Mouse (Mus musculus) liver, embryonic 14.5 days (tissue): ENCODE data around the gene Osbp2. TPM values are rescaled to one million over a fixed set of nuclear protein-coding genes. Genes with fewer than 3 reads are reported as not detected.

Experiments
- ATAC-seq: fragments of 200-750 bp; cut with Nextera tagmentation; 2 replicates; pipeline ENCODE4 v1.8.0; 2017; ENCODE audit warnings: moderate number of reproducible peaks, mild to moderate bottlenecking, moderate library complexity; ENCODE audit not compliant: insufficient read depth
- DNase-seq, 3 experiments: peaks; one replicate each; pipeline ENCODE4 v3.0.0-alpha.2; 2012 to 2013; ENCODE audit warnings: low read depth in 3 of 3, low spot score in 3 of 3
- H3K27ac ChIP-seq: fragments of 300-500 bp; sonication (generic); 2 replicates; pipeline ENCODE4 v1.5.1; 2014; ENCODE audit warnings: moderate library complexity, mild to moderate bottlenecking, control low read depth, inconsistent platforms
- H3K27me3 ChIP-seq: fragments of 300-500 bp; sonication (generic); 2 replicates; pipeline ENCODE4 v1.6.1; 2014; ENCODE audit warnings: mild to moderate bottlenecking, low read length, moderate library complexity; ENCODE audit not compliant: control insufficient read depth, insufficient read depth
- H3K36me3 ChIP-seq: fragments of 300-500 bp; sonication (generic); replicated peaks from 2 replicates; pipeline ENCODE4 v1.6.1; 2014; ENCODE audit warnings: low read depth; ENCODE audit not compliant: control insufficient read depth, insufficient read depth
- H3K4me1 ChIP-seq, 2 experiments: fragments of 200-500 bp in 1 of 2; fragments of 300-500 bp in 1 of 2; sonication (generic) in 1 of 2; replicated peaks; 2 replicates each; pipeline ENCODE4 v1.6.1; 2012 to 2014; ENCODE audit warnings: antibody characterized with exemption in 1 of 2, inconsistent platforms in 1 of 2, low read length in 1 of 2; ENCODE audit not compliant: control insufficient read depth in 2 of 2, insufficient read depth in 2 of 2
- H3K4me2 ChIP-seq: fragments of 300-500 bp; sonication (generic); 2 replicates; pipeline ENCODE4 v1.6.1; 2014; ENCODE audit warnings: low read depth, mild to moderate bottlenecking, control low read depth, moderate library complexity
- H3K4me3 ChIP-seq, 2 experiments: fragments of 200-500 bp in 1 of 2; fragments of 300-500 bp in 1 of 2; sonication (generic) in 1 of 2; 2 replicates each; pipeline ENCODE4 v1.5.1; 2012 to 2014; ENCODE audit warnings: low read depth in 2 of 2, low read length in 2 of 2, mild to moderate bottlenecking in 2 of 2, control low read depth in 1 of 2, inconsistent platforms in 1 of 2, moderate library complexity in 1 of 2; ENCODE audit not compliant: insufficient read depth in 1 of 2
- H3K9ac ChIP-seq: fragments of 300-500 bp; sonication (generic); replicated peaks from 2 replicates; pipeline ENCODE4 v1.6.1; 2014; ENCODE audit warnings: mild to moderate bottlenecking, control low read depth, moderate library complexity
- H3K9me3 ChIP-seq: fragments of 300-500 bp; sonication (generic); 2 replicates; pipeline ENCODE4 v1.6.1; 2016; ENCODE audit warnings: low read length, mixed read lengths; ENCODE audit not compliant: control insufficient read depth
- CTCF ChIP-seq: IDR thresholded peaks from 2 replicates; pipeline ENCODE4 v1.5.1; 2016; ENCODE audit warnings: antibody characterized with exemption, low read depth, control low read depth
- EP300 ChIP-seq: IDR thresholded peaks from 2 replicates; pipeline ENCODE4 v1.6.1; 2016; ENCODE audit warnings: antibody characterized with exemption, low read depth
- WGBS: fragments of 180-500 bp; shearing (Covaris S2); extraction: QIAGEN DNeasy Blood & Tissue Kit; methylation state at CpG from one replicate; pipeline ENCODE4 v1.1.7; 2014; ENCODE audit not compliant: insufficient replicate concordance; 5-methylcytosine and 5-hydroxymethylcytosine counted together
- polyA plus RNA-seq, 2 experiments: library from polyadenylated mRNA; depleted of rRNA in 1 of 2; stranded (reverse) in 1 of 2; unstranded in 1 of 2; fragments of >200 nt; fragmentation: Nextera tagmentation in 1 of 2; extraction: Ambion mirVana in 1 of 2; gene quantifications; 2 replicates each; pipeline versions ENCODE4 v1.2.1 to v1.2.3; 2012 to 2014

Osbp2 gene
- polyA plus RNA-seq, 2 experiments: 0.03 to 0.18 TPM

- WGBS: 55% methylated on average over 6 of the region's 6 CpGs
- Histone ChIP-seq H3K9ac (no peak overlapping the region), H3K27me3 (no peaks in the 10 kb centered on the region), H3K36me3 (no peaks in the 10 kb centered on the region), H3K9me3 (no peaks in the 10 kb centered on the region), H3K4me2 (no peak overlapping the region), H3K4me1 (peaks cover 0 to 4% of the 10 kb centered on the region in 2 experiments; a peak in 2 of 4 replicates), H3K27ac (no peak overlapping the region), H3K4me3 (no peak overlapping the region)
- TF ChIP-seq EP300 (no peak), CTCF (no peak)
- no peak for ATAC-seq
- no peak for DNase-seq
These were observed 30.3 kb upstream of the Osbp2 start for GRCm38 (mm10) chr11:3893970-3894369.

- no peaks in the 10 kb centered on the region for H3K9me3 ChIP-seq
- ATAC-seq (peak; percentile 87), DNase-seq (peak; percentile 48 to 56 (median 48))
- H3K36me3 ChIP-seq: no peaks in the 10 kb centered on the region
- H3K27me3 ChIP-seq: no peaks in the 10 kb centered on the region; the same call in 1 of the 2 replicates
- WGBS: 29% methylated on average over 5 of the region's 5 CpGs
- TF ChIP-seq EP300 (peak; percentile 62), CTCF (no peak)
- no peak overlapping the region for H3K9ac ChIP-seq
- no peak overlapping the region for H3K27ac ChIP-seq
- no peak overlapping the region for H3K4me3 ChIP-seq
- H3K4me1 ChIP-seq: peaks cover 5 to 18% of the 10 kb centered on the region in 2 experiments
- peak overlapping the region; percentile 1; the same call in 1 of the 2 replicates for H3K4me2 ChIP-seq
These were observed 23.6 kb upstream of the Osbp2 start for GRCm38 (mm10) chr11:3887331-3887730.

- peaks cover 5 to 18% of the 10 kb centered on the region in 2 experiments for H3K4me1 ChIP-seq
- no peaks in the 10 kb centered on the region for H3K36me3 ChIP-seq
- DNase-seq (no peak), ATAC-seq (no peak)
- 53% methylated on average over 3 of the region's 3 CpGs for WGBS
- H3K4me3 ChIP-seq: no peak overlapping the region
- no peaks in the 10 kb centered on the region; the same call in 1 of the 2 replicates for H3K27me3 ChIP-seq
- no peak for TF ChIP-seq CTCF
- no peak for TF ChIP-seq EP300
- no peak overlapping the region for H3K4me2 ChIP-seq
- no peak overlapping the region for H3K27ac ChIP-seq
- H3K9me3 ChIP-seq: no peaks in the 10 kb centered on the region
- H3K9ac ChIP-seq: no peak overlapping the region
These were observed 20.0 kb upstream of the Osbp2 start for GRCm38 (mm10) chr11:3883711-3884110.

- DNase-seq: peak; percentile 36 to 50 (median 45)
- 38% methylated on average over 2 of the region's 2 CpGs for WGBS
These were observed 16.1 kb upstream of the Osbp2 start for GRCm38 (mm10) chr11:3879836-3880235.

GRCm38 (mm10) chr11:3878660-3879059 lies 15.0 kb upstream of the Osbp2 start:
- 51% methylated on average over 7 of the region's 7 CpGs for whole genome bisulfite sequencing
- Histone ChIP-seq H3K27me3 (no peaks in the 10 kb centered on the region; the same call in 1 of the 2 replicates), H3K27ac (no peak overlapping the region), H3K36me3 (no peaks in the 10 kb centered on the region), H3K9me3 (no peaks in the 10 kb centered on the region), H3K4me3 (no peak overlapping the region), H3K4me2 (no peak overlapping the region), H3K9ac (no peak overlapping the region), H3K4me1 (no peaks in the 10 kb centered on the region)
- no peak for DNase-seq
- TF ChIP-seq CTCF (no peak), EP300 (no peak)
- no peak for ATAC-seq

More at GRCm38 (mm10) chr11:3879836-3880235, 16.1 kb upstream of the Osbp2 start:
- H3K36me3 ChIP-seq: no peaks in the 10 kb centered on the region
- H3K4me3 ChIP-seq: no peak overlapping the region
- no peak for ATAC-seq
- no peaks in the 10 kb centered on the region; the same call in 1 of the 2 replicates for H3K27me3 ChIP-seq
- no peak overlapping the region for H3K4me2 ChIP-seq
- no peaks in the 10 kb centered on the region for H3K9me3 ChIP-seq
- no peak overlapping the region for H3K9ac ChIP-seq
- no peak overlapping the region for H3K27ac ChIP-seq
- TF ChIP-seq EP300 (no peak), CTCF (peak; percentile 87)
- 0 out of 4 replicates have a peak, but pooled peaks cover 0 to 1% of the 10 kb centered on the region in 2 experiments for H3K4me1 ChIP-seq
